Mouse (Mus musculus) urinary bladder, postnatal 10 days (tissue): ENCODE results near the gene Tmem81.

ENCODE experiments used
- DNase-seq: peaks from one replicate; pipeline ENCODE4 v3.0.0; 2022; ENCODE audit warnings: low spot score

Gene Tmem81

GRCm38 (mm10) chr1:132519734-132520133 is 13.7 kb downstream of the Tmem81 start:
- DNase-seq, result no peak

DNA sequence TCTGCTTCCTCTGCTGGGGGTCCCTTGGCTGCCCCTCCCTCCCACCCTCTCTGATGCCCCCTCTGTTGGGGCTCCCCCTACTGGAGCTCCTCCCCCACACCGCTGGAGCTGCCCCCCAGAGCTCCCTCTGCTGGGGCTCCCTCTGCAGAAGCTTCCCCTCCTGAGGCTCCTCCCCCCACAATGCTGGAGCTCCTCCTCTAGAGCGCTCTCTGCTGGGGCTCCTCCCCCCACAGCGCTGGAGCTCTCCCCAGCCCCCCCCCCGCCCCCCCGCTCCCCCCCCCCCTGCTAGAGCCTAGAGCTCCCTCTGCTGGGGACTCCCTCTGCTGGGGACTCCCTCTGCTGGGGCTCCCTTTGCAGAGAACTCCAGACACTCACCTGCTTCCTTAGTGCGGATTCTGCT is 14.7 kb downstream of the Tmem81 start:
- DNase-seq, result no peak

DNA sequence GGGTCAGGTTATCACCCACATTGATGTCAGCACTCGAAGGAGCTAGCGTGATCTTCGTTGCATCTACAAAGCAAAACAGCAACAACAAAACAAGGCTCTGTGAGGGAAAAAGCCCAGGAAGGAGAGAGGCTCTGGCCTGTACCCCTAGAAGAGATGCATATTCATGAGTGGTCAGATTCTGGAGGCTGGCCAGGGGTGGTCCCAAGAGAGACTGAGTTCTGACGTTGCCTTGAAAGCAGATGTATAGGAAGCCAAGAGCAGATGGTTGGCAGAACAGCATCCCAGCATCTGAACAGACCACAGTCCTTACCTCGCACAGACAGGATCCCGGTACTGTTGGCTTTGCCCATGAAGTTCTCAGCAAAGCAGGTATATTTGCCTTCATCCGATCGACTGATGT is 17.0 kb downstream of the Tmem81 start:
- no peak for DNase-seq

GRCm38 (mm10) chr1:132523920-132524319 is 17.9 kb downstream of the Tmem81 start:
- no peak for DNase-seq

- no peak for DNase-seq
These were observed 19.8 kb downstream of the Tmem81 start for GRCm38 (mm10) chr1:132525832-132526231.

- no peak for DNase-seq
These were observed 22.0 kb downstream of the Tmem81 start for GRCm38 (mm10) chr1:132528071-132528470.

DNA sequence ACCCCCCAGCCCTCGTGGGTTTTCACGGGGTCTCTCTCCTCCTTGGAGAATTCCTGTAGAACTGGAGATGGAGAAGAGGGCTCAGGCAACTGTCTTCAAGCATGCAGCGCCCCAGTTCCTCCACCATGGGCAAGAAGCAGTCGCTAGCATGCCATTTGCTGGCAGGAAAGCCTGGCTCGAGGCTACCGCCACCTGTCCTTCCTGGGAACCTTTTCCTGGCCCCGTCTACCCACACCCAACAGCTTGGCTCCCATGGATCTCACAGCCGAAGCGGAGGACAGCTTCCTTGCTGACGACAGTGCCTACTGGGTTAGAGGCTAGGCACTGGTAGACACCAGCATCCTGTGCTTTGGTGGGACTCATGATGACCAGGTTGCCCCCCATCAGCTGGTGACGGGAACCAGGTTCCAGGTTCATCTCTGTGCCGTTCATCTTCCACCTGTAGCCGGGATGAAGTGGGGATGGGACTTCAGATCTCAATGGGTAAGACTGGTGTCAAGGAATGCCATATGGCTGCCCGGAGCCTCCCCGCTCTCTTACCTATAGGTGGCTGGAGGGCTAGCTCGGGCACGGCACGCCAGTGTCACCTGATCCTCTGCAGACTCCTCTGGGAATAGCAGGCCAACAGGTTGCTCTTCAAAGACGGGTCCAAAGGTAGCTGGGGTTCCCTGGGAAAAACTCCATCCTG is 22.8 kb downstream of the Tmem81 start:
- DNase-seq, result no peak

- DNase-seq, result no peak
These were observed 24.7 kb downstream of the Tmem81 start for GRCm38 (mm10) chr1:132530631-132531191.

DNA sequence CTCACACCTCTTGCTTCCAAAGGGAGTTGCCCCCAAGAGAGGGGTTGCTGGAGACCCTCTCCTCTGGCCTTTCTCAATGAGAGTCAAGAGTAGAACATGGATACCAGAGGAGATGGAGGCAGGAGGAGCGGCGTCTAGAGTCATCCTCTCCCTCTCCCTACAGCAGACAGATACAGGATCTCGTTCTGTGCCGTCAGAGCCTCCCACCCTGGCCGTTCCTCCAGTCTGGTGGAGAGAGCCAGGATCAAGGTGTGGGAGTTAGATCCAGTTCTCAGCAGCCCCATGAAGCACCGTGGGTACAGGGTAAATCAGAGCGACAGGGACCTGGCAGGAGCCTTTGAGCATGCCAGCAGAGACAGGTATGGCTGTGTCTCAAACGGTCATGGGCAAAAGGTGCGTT is 26.5 kb downstream of the Tmem81 start:
- DNase-seq, result no peak

- DNase-seq, result no peak
These were observed 27.8 kb downstream of the Tmem81 start for GRCm38 (mm10) chr1:132533840-132534239.

DNA sequence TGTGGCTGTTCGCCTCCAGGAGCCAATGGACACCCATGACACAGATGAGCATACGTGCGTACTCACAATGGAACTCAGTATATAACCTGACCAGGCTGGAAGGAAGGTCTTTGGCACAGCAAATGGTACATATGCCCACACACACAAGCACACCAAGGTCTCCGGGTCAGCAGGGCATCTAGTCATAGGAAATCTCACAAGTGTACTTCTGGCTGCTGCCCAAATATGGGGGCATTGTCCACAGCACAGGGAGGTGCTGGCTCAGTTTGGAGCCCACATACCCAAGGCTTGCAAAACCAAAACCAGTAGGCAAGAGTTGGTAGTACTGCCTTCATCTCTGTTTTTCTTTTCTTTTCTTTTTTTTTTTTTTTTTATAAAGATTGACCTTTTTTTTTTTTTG is 29.5 kb downstream of the Tmem81 start:
- DNase-seq, result no peak

- no peak for DNase-seq
These were observed 30.4 kb downstream of the Tmem81 start for GRCm38 (mm10) chr1:132536416-132536815.

DNA sequence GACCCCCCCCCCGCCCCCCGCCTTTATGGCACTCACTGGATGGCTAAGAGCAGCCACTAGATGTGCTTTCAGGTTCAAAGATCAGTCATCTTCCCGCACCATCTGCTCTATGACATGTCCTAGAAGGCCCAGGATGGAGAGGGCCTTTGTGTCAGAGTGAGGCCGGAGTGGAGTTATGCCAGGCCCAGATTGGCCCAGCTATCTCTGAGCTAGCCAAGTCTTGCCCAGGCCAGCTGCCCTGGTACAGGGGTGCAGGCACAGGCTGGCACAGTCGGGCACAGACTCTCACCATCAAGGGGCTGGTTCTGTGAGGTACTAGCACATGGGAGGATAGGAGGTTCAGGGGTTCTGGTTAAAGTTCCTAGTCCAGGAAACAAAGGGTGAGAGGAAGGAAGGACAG is 31.7 kb downstream of the Tmem81 start:
- DNase-seq, result no peak

DNA sequence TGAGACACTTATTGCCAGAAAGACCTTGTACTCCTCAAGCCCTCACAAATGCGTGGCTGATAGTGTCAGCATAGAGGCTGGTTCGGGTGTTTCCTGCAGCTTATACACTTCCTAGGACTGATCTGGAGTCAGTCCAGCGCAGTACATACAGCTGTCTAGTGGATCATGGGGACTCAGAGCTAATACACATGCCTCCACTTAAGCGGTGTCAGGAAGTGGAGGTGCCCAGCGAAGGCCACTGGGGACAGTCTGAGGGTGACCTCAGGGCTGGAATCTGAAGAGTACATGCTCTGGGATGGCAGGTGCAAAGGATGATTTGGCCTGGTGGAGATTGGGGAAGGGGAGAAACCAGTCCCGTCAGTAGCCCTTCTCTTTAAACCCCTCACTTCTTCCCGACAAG is 34.7 kb downstream of the Tmem81 start:
- DNase-seq, result no peak

GRCm38 (mm10) chr1:132541171-132541823 is 35.3 kb downstream of the Tmem81 start:
- no peak for DNase-seq

- DNase-seq, result no peak
These were observed 36.0 kb downstream of the Tmem81 start for GRCm38 (mm10) chr1:132541824-132542599.

DNA sequence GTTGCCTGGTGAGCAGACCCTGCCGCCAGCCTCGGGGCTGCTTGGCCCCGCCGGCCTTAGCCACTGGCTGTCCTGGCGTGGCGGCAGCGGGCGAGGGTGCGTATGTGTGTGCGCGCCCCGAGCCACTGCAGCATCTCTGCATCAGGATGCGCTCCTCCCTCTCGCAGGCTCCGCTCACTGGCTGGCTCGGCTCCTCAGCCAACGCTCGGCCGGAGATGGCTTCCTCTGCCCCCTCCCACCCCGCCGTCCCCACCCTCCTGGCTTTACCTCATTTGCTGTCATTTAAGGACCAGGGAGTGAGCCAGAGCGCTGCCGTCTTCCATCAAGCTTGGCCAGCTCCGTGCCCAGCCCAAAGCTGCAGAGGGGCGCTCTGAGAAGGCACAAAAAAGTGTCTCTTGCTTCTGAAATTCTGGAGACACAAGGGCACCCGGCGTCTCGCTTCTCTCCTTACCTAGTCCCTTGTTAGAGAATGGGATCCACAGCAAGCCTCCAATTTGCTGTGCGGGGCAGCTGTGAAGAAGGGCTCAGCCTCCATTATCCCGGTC is 36.8 kb downstream of the Tmem81 start, which contains the start of gene Cntn2:
Gene Cntn2, minus strand, starts transcription at position 495 of the 545 bp plus-strand sequence.
- no peak for DNase-seq

- no peak for DNase-seq
These were observed 37.8 kb downstream of the Tmem81 start for GRCm38 (mm10) chr1:132543789-132544188.

GRCm38 (mm10) chr1:132557901-132558631 is 52.0 kb downstream of the Tmem81 start:
- no peak for DNase-seq
